Mouse (Mus musculus) layer of hippocampus, adult 8-10 months (tissue): ENCODE results near the gene Trim14. TPM values are rescaled to one million over a fixed set of nuclear protein-coding genes. Genes with fewer than 3 reads are reported as not detected.

Experiments
- total RNA-seq, 4 experiments: library from RNA; stranded (reverse); gene quantifications; 2 replicates each; pipeline ENCODE4 v1.2.4; 2022

The Trim14 gene
- total RNA-seq, 4 experiments from 2014 or later = 0.89 to 2.3 (median 1.8) TPM

Other genes starting within 250 kb of the Trim14 start
- not detected for gene Foxe1, start 192.5 kb downstream of the Trim14 start, total RNA-seq
- 1 to 10 TPM; 4.8 to 6.9 (median 5.6) TPM for gene Trmo, start 146.7 kb downstream of the Trim14 start, total RNA-seq
- gene Hemgn, start 122.6 kb downstream of the Trim14 start, total RNA-seq = not detected
- gene Anp32b, start 85.2 kb downstream of the Trim14 start, total RNA-seq = 10 to 100 TPM; 52.4 to 66.0 (median 59.8) TPM
- 10 to 100 TPM; 15.5 to 19.7 (median 16.6) TPM for gene Nans, start 46.9 kb downstream of the Trim14 start, total RNA-seq
- gene Coro2a, start 66.1 kb upstream of the Trim14 start, total RNA-seq = 10 to 100 TPM; 15.7 to 19.5 (median 17.8) TPM
- gene Tbc1d2, start 114.1 kb upstream of the Trim14 start, total RNA-seq = 1 to 10 TPM; 2.8 to 4.2 (median 3.0) TPM